Mouse (Mus musculus) forebrain, embryonic 15.5 days (tissue): ENCODE measurements around the gene Tmem94. TPM values are rescaled to one million over a fixed set of nuclear protein-coding genes. Genes with fewer than 3 reads are reported as not detected.
A peak's percentile ranks its signal among the peaks of the same experiment; 100 is the strongest.

Source experiments
- ATAC-seq: fragments of 200-750 bp; cut with Nextera tagmentation; replicated peaks from 2 replicates; pipeline ENCODE4 v1.8.0; 2017; ENCODE audit warnings: mild to moderate bottlenecking, moderate TSS enrichment, moderate library complexity
- H3K27ac ChIP-seq: fragments of 300-500 bp; sonication (generic); replicated peaks from 2 replicates; pipeline ENCODE4 v1.5.1; 2015; ENCODE audit warnings: mild to moderate bottlenecking, inconsistent platforms
- H3K27me3 ChIP-seq: fragments of 300-500 bp; sonication (generic); 2 replicates; pipeline ENCODE4 v1.6.1; 2015; ENCODE audit warnings: inconsistent platforms
- H3K36me3 ChIP-seq: fragments of 300-500 bp; sonication (generic); 2 replicates; pipeline ENCODE4 v1.6.1; 2015; ENCODE audit warnings: mild to moderate bottlenecking, inconsistent platforms
- H3K4me1 ChIP-seq: fragments of 300-500 bp; sonication (generic); 2 replicates; pipeline ENCODE4 v1.6.1; 2015; ENCODE audit warnings: inconsistent platforms
- H3K4me2 ChIP-seq: fragments of 300-500 bp; sonication (generic); replicated peaks from 2 replicates; pipeline ENCODE4 v1.6.1; 2015; ENCODE audit warnings: mild to moderate bottlenecking, inconsistent platforms
- H3K4me3 ChIP-seq: fragments of 300-500 bp; sonication (generic); 2 replicates; pipeline ENCODE4 v1.5.1; 2015; ENCODE audit warnings: mild to moderate bottlenecking, inconsistent platforms
- H3K9ac ChIP-seq: fragments of 300-500 bp; sonication (generic); replicated peaks from 2 replicates; pipeline ENCODE4 v1.6.1; 2015; ENCODE audit warnings: mild to moderate bottlenecking, inconsistent platforms
- H3K9me3 ChIP-seq: fragments of 300-500 bp; sonication (generic); 2 replicates; pipeline ENCODE4 v1.6.1; 2016; ENCODE audit warnings: inconsistent platforms
- WGBS: fragments of 180-500 bp; shearing (Covaris S2); methylation state at CpG from one replicate; pipeline ENCODE4 v1.1.7; 2015; ENCODE audit warnings: mixed read lengths; 5-methylcytosine and 5-hydroxymethylcytosine counted together
- polyA plus RNA-seq: library from polyadenylated mRNA; unstranded; fragments of >200 nt; fragmentation: Nextera tagmentation; extraction: Ambion mirVana; gene quantifications from 2 replicates; pipeline ENCODE4 v1.2.1, GENCODE M21; 2015

The Tmem94 gene
- polyA plus RNA-seq, 1 experiment from 2014 or later = 27.6 TPM

GRCm38 (mm10) chr11:115797665-115798064 lies 32.4 kb downstream of the Tmem94 start:
- H3K9me3 ChIP-seq = no peaks in the 10 kb centered on the region
- H3K4me2 ChIP-seq = no peak overlapping the region
- no peak overlapping the region for H3K27ac ChIP-seq
- H3K36me3 ChIP-seq = peaks cover 78% of the 10 kb centered on the region
- WGBS = 85% methylated on average over 9 of the region's 9 CpGs
- no peak for ATAC-seq
- H3K4me1 ChIP-seq = no peaks in the 10 kb centered on the region
- no peaks in the 10 kb centered on the region for H3K27me3 ChIP-seq
- no peak overlapping the region for H3K4me3 ChIP-seq
- no peak overlapping the region for H3K9ac ChIP-seq

GRCm38 (mm10) chr11:115800981-115801380 lies 35.7 kb downstream of the Tmem94 start:
- Histone ChIP-seq H3K9ac (no peak overlapping the region), H3K4me2 (no peak overlapping the region), H3K4me1 (no peaks in the 10 kb centered on the region), H3K9me3 (no peaks in the 10 kb centered on the region), H3K27me3 (no peaks in the 10 kb centered on the region), H3K4me3 (no peak overlapping the region), H3K27ac (no peak overlapping the region), H3K36me3 (peaks cover 56% of the 10 kb centered on the region)
- ATAC-seq = no peak
- 93% methylated on average over 18 of the region's 18 CpGs for WGBS

GRCm38 (mm10) chr11:115803072-115803709 lies 38.0 kb downstream of the Tmem94 start:
- no peak overlapping the region for H3K9ac ChIP-seq
- H3K4me1 ChIP-seq = peaks cover 16% of the 10 kb centered on the region
- H3K27me3 ChIP-seq = no peaks in the 10 kb centered on the region
- ATAC-seq = no peak
- H3K9me3 ChIP-seq = no peaks in the 10 kb centered on the region
- no peak overlapping the region for H3K4me2 ChIP-seq
- no peak overlapping the region for H3K27ac ChIP-seq
- peaks cover 37% of the 10 kb centered on the region for H3K36me3 ChIP-seq
- WGBS = 91% methylated on average over 24 of the region's 24 CpGs
- H3K4me3 ChIP-seq = no peak overlapping the region

- H3K36me3 ChIP-seq = peaks cover 22% of the 10 kb centered on the region
- no peak overlapping the region for H3K4me3 ChIP-seq
- no peak overlapping the region for H3K4me2 ChIP-seq
- H3K4me1 ChIP-seq = peaks cover 35% of the 10 kb centered on the region
- no peaks in the 10 kb centered on the region for H3K9me3 ChIP-seq
- 90% methylated on average over 7 of the region's 7 CpGs for WGBS
- H3K9ac ChIP-seq = no peak overlapping the region
- no peaks in the 10 kb centered on the region for H3K27me3 ChIP-seq
- H3K27ac ChIP-seq = no peak overlapping the region
- ATAC-seq = no peak
Measured at GRCm38 (mm10) chr11:115805005-115805404, 39.8 kb downstream of the Tmem94 start.

GRCm38 (mm10) chr11:115806154-115806553 lies 40.9 kb downstream of the Tmem94 start:
- no peak overlapping the region for H3K4me3 ChIP-seq
- H3K36me3 ChIP-seq = peaks cover 18% of the 10 kb centered on the region
- no peak overlapping the region for H3K9ac ChIP-seq
- no peak overlapping the region for H3K27ac ChIP-seq
- no peak overlapping the region for H3K4me2 ChIP-seq
- H3K9me3 ChIP-seq = no peaks in the 10 kb centered on the region
- H3K27me3 ChIP-seq = no peaks in the 10 kb centered on the region
- WGBS = 93% methylated on average over 10 of the region's 10 CpGs
- ATAC-seq = no peak
- H3K4me1 ChIP-seq = peaks cover 46% of the 10 kb centered on the region

- Histone ChIP-seq H3K9ac (no peak overlapping the region), H3K9me3 (no peaks in the 10 kb centered on the region), H3K27me3 (no peaks in the 10 kb centered on the region), H3K4me2 (no peak overlapping the region), H3K4me1 (peaks cover 58% of the 10 kb centered on the region), H3K27ac (peak overlapping the region; percentile 68), H3K4me3 (no peak overlapping the region), H3K36me3 (peaks cover 11% of the 10 kb centered on the region)
- peak; percentile 57 for ATAC-seq
- WGBS = 24% methylated on average over 6 of the region's 6 CpGs
Measured at GRCm38 (mm10) chr11:115807306-115807705, 42.1 kb downstream of the Tmem94 start.

GRCm38 (mm10) chr11:115807971-115808370 lies 42.7 kb downstream of the Tmem94 start:
- Histone ChIP-seq H3K4me2 (0 out of 2 replicates have a peak overlapping the region, but pooled peaks have one; percentile 7), H3K27ac (peak overlapping the region; percentile 68), H3K4me3 (no peak overlapping the region), H3K4me1 (peaks cover 64% of the 10 kb centered on the region), H3K27me3 (no peaks in the 10 kb centered on the region), H3K36me3 (peaks cover 8% of the 10 kb centered on the region), H3K9me3 (no peaks in the 10 kb centered on the region), H3K9ac (no peak overlapping the region)
- 39% methylated on average over 11 of the region's 11 CpGs for WGBS
- no peak for ATAC-seq

GRCm38 (mm10) chr11:115808696-115809310 lies 43.6 kb downstream of the Tmem94 start:
- H3K4me2 ChIP-seq = peak overlapping the region; percentile 16
- H3K27me3 ChIP-seq = no peaks in the 10 kb centered on the region
- no peak overlapping the region for H3K4me3 ChIP-seq
- no peaks in the 10 kb centered on the region for H3K9me3 ChIP-seq
- 26% methylated on average over 10 of the region's 10 CpGs for WGBS
- 0 out of 2 replicates have a peak, but pooled peaks have one; percentile 3 for ATAC-seq
- peaks cover 8% of the 10 kb centered on the region for H3K36me3 ChIP-seq
- peak overlapping the region; percentile 68 for H3K27ac ChIP-seq
- peak overlapping the region; percentile 18 for H3K9ac ChIP-seq
- peaks cover 67% of the 10 kb centered on the region for H3K4me1 ChIP-seq

GRCm38 (mm10) chr11:115809311-115809781 lies 44.1 kb downstream of the Tmem94 start:
- Histone ChIP-seq H3K9me3 (no peaks in the 10 kb centered on the region), H3K4me3 (no peak overlapping the region), H3K27ac (peak overlapping the region; percentile 68), H3K4me2 (peak overlapping the region; percentile 16), H3K9ac (0 out of 2 replicates have a peak overlapping the region, but pooled peaks have one; percentile 18), H3K27me3 (no peaks in the 10 kb centered on the region), H3K4me1 (peaks cover 73% of the 10 kb centered on the region), H3K36me3 (peaks cover 6% of the 10 kb centered on the region)
- 58% methylated on average over 8 of the region's 8 CpGs for WGBS
- no peak for ATAC-seq

- 60% methylated on average over 14 of the region's 14 CpGs for WGBS
- H3K9me3 ChIP-seq = no peaks in the 10 kb centered on the region
- H3K4me3 ChIP-seq = no peak overlapping the region
- H3K27ac ChIP-seq = peak overlapping the region; percentile 68; the same call in 1 of the 2 replicates
- H3K27me3 ChIP-seq = no peaks in the 10 kb centered on the region
- H3K4me2 ChIP-seq = peak overlapping the region; percentile 19
- H3K36me3 ChIP-seq = no peaks in the 10 kb centered on the region; the same call in 1 of the 2 replicates
- H3K4me1 ChIP-seq = peaks cover 79% of the 10 kb centered on the region
- no peak for ATAC-seq
- H3K9ac ChIP-seq = no peak overlapping the region
Measured at GRCm38 (mm10) chr11:115810377-115810776, 45.1 kb downstream of the Tmem94 start.

GRCm38 (mm10) chr11:115811381-115812093 lies 46.3 kb downstream of the Tmem94 start:
- Histone ChIP-seq H3K27me3 (no peaks in the 10 kb centered on the region), H3K4me3 (peak overlapping the region; percentile 96), H3K4me2 (peak overlapping the region; percentile 90), H3K4me1 (peaks cover 87% of the 10 kb centered on the region), H3K36me3 (no peaks in the 10 kb centered on the region; the same call in 1 of the 2 replicates), H3K27ac (0 out of 2 replicates have a peak overlapping the region, but pooled peaks have one; percentile 9), H3K9ac (peak overlapping the region; percentile 94), H3K9me3 (no peaks in the 10 kb centered on the region)
- ATAC-seq = no peak
- 77% methylated on average over 20 of the region's 20 CpGs for WGBS

- Histone ChIP-seq H3K4me1 (peaks cover 81% of the 10 kb centered on the region), H3K4me2 (peak overlapping the region; percentile 90), H3K36me3 (no peaks in the 10 kb centered on the region; the same call in 1 of the 2 replicates), H3K9me3 (no peaks in the 10 kb centered on the region), H3K4me3 (peak overlapping the region; percentile 96), H3K27me3 (no peaks in the 10 kb centered on the region), H3K9ac (peak overlapping the region; percentile 94), H3K27ac (0 out of 2 replicates have a peak overlapping the region, but pooled peaks have one; percentile 9)
- no peak for ATAC-seq
- WGBS = 31% methylated on average over 7 of the region's 7 CpGs
Measured at GRCm38 (mm10) chr11:115812095-115812494, 46.9 kb downstream of the Tmem94 start.
